Mouse (Mus musculus): Measurements from ENCODE around the gene Tmc5.

Gene Tmc5

DNA sequence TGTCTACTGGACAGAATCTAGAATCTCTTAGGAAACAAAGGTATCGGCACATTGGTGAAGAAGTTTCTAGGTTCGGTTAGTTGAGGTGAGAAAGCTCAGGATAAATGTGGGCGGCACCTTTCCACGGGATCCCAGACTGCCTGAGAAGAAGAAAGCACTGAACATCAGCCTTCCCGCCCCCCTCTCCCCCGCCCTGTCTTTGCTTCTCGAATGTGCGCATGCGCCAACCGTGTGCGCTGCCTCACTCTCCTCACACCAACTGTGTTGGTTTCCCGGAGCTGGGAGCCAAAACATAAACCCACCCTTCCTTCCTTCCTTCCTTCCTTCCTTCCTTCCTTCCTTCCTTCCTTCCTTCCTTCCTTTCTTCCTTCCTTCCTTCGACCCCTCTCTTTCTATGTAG is 13.6 kb downstream of the Tmc5 start:
- DNase-seq (ENCODE audit: low spot score in 2 of 2): no peak

DNA sequence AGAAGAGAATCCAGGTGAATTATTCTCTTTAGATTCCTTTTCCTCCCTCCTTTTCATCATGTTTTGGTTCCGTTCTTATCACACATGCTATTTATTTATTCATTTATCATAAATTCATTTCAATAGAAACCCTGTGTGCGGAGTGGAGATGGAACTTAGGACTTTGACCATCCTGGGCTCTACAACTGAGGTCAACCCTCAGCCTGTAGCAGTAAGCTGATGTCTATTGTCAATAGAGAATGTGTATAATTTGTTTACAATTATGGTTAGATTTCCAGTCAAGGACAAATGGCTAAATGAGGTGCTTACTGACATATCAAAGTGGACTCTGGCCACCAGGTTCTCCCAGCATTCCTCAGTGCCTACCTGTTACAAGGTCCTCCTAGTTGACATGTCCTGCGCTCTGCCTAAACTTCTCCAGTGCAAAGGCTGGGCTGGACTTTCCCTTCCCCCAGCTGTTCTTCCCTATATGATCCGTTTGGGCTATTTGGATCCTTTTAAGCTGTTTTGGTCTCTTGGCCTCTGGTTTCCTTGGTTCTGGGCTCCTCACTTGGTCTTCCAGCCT is 14.2 kb downstream of the Tmc5 start:
- DNase-seq (ENCODE audit: low spot score in 2 of 2): no peak

- DNase-seq (ENCODE audit: low spot score in 2 of 2): no peak
Observed at GRCm38 (mm10) chr7:118611933-118612332, 14.8 kb downstream of the Tmc5 start.

DNA sequence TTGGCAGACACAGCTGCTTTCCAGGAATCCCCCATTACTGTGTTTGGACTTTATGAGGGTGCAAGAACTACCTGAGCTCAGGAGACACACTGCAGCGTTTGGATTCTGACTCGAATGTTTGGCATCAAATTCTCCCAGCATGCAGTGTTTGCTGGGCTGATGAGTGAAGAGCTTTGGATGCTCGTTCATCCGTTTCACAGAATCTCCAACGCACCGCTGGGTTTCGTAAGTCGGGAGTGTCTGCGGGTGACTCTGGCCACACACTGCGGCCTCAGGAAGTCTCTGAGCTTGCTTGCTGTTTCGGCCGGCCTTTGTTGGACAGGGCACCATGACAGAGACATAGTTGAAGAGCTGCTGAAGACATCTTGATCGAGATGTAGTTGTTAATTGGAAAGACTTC is 17.0 kb downstream of the Tmc5 start:
- DNase-seq (ENCODE audit: low spot score in 2 of 2): no peak

DNA sequence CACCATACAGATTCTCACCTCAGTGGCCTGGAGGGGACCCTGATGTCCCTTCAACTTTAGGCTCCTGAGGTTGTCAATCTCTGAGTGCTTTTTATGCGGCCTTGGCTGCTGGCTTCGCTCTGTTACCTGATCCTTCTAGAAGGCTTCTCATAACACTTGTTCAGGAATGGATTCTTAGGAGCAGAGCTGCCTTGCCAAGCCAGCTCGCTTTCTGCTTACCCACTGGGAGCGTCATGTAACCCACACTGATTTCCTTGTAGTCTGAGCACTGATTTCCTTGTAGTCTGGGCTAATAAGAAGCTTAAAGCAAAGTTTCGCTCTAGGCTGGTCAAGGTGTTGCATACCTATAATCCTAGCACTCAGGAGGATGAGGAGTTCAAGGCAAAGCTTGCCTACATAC is 21.0 kb downstream of the Tmc5 start:
- no peak for DNase-seq (ENCODE audit: low spot score in 2 of 2)

- DNase-seq (ENCODE audit: low spot score in 2 of 2): no peak
Observed at GRCm38 (mm10) chr7:118620243-118620906, 23.3 kb downstream of the Tmc5 start.

DNA sequence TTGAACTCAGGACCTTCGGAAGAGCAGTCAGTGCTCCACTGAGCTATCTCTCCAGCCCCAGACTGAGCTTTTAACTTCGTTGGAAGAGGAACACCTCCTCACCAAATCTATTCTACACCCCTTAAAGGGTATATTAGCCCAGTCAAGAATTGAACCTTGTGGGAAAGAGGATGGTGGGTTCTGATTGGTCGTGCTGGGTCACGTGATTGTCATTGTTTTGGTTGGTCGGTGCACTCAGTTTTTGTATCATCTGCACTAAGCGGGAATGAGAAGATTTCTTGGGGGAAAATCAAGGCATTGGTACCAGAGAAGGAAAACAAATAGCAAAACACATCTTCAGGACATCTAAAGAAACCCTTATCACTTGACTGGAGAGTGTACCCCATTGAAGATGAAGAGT is 24.0 kb downstream of the Tmc5 start:
- DNase-seq (ENCODE audit: low spot score in 2 of 2): no peak

- no peak for DNase-seq (ENCODE audit: low spot score in 2 of 2)
Observed at GRCm38 (mm10) chr7:118627550-118628298, 30.6 kb downstream of the Tmc5 start.

GRCm38 (mm10) chr7:118633094-118633493 is 36.0 kb downstream of the Tmc5 start:
- no peak for DNase-seq (ENCODE audit: low spot score in 2 of 2)

GRCm38 (mm10) chr7:118633951-118634350 is 36.9 kb downstream of the Tmc5 start:
- no peak for DNase-seq (ENCODE audit: low spot score in 2 of 2)

GRCm38 (mm10) chr7:118637466-118637865 is 40.4 kb downstream of the Tmc5 start:
- DNase-seq (ENCODE audit: low spot score in 2 of 2): no peak

GRCm38 (mm10) chr7:118646237-118646636 is 49.1 kb downstream of the Tmc5 start:
- DNase-seq (ENCODE audit: low spot score in 2 of 2): no peak

DNA sequence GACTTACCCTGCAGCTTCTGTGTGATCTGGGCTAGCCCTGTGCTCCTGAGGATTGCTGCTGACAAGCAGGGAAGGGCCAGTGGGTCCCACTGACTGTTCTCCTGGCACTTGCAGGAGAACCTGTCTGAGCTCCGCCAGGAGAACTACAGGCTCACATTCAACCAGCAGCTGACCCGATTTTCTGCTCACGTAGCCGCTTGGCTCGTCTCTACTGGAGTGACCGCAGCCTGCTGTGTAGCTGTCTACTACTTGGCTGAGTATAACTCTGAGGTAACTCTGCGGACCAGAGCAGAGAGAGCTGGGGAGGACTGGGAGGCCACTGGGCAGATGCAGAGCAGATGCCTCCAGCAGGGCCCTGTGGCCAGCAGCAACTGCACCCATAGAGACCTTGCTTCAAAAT is 52.2 kb downstream of the Tmc5 start:
- DNase-seq (ENCODE audit: low spot score in 2 of 2): no peak

GRCm38 (mm10) chr7:118650119-118650518 is 53.0 kb downstream of the Tmc5 start:
- no peak for DNase-seq (ENCODE audit: low spot score in 2 of 2)

GRCm38 (mm10) chr7:118650891-118651290 is 53.8 kb downstream of the Tmc5 start:
- no peak for DNase-seq (ENCODE audit: low spot score in 2 of 2)

GRCm38 (mm10) chr7:118652572-118653295 is 55.6 kb downstream of the Tmc5 start:
- no peak for DNase-seq (ENCODE audit: low spot score in 2 of 2)

GRCm38 (mm10) chr7:118656730-118657129 is 59.6 kb downstream of the Tmc5 start:
- DNase-seq (ENCODE audit: low spot score in 2 of 2): no peak

GRCm38 (mm10) chr7:118667773-118668172 is 70.7 kb downstream of the Tmc5 start:
- no peak for DNase-seq (ENCODE audit: low spot score in 2 of 2)

DNA sequence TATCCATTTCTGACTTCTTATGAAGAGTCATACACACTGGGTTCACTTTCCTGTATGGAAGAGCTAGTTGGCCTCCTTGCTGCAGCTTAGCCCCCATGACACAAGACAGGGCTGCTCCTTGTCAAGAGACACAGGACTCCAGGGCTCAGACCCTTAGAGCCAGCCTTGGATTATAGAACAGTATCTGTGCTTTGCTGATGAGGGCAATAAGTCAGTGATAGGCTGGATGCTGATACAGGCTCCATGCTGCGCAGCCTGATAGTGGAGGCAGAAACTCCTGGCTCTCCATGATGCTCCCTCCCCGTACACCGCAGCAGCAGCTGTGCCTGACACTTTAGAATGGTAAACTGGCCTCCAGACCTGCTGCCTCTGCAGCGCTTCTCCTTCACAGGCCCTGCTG is 73.0 kb downstream of the Tmc5 start:
- DNase-seq (ENCODE audit: low spot score in 2 of 2): no peak

DNA sequence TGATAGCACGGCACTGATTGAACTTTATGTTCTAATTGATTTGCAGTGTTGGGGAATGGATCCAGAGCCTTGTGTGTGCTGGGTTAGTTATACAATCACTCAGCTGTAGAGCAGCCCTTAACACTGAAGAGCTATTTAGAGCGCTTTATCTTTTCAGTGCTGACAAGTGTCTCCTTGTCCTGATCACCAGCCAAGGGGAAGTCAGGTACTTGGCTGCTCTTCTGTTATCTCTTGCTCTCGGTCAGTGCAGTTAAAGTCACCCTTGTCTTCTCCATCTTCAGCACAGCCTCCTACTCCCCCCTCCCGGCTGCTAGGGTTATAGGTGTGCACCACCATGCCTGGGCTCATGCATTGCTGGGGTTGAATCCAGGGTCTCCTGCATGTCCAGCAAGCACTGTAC is 79.7 kb downstream of the Tmc5 start:
- no peak for DNase-seq (ENCODE audit: low spot score in 2 of 2)

GRCm38 (mm10) chr7:118688199-118688598 is 91.1 kb downstream of the Tmc5 start:
- peak; percentile 62 to 73 for DNase-seq (ENCODE audit: low spot score in 2 of 2)

DNA sequence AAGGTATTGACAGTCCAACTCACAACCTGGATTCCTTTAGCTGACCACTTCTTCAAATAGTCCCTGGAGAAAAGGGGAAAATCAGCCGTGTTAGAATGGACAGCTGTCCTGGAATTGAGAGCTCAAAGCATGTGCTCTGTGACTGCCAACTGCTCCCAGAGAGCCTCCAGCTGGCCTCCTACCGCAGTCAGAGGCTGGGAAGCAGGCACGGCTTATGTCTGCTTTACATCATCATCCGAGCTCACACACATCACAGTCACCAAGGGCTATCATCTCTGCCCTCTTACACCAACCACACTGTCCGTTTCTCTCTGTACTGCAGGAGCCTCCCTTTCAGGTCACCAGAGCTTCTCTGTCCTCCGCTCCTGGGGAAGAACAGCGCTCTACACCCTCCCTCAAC is 92.0 kb downstream of the Tmc5 start:
- no peak for DNase-seq (ENCODE audit: low spot score in 2 of 2)

GRCm38 (mm10) chr7:118691287-118691686 is 94.2 kb downstream of the Tmc5 start:
- DNase-seq (ENCODE audit: low spot score in 2 of 2): no peak
